Mouse (Mus musculus): ENCODE measurements around the gene Omt2b. TPM values are rescaled to one million over a fixed set of nuclear protein-coding genes. Genes with fewer than 3 reads are reported as not detected.
A peak's percentile ranks its signal among the peaks of the same experiment; 100 is the strongest.
"Not testable (repeated sequence)": the region's sequence is repeated elsewhere in the genome, so short reads cannot be mapped to it uniquely, and the experiment has no call there.

The Omt2b gene
- polyA plus RNA-seq, 2 experiments = not detected

- H3K9ac ChIP-seq (ENCODE audit: low read depth, low read length, severe bottlenecking) = no peak overlapping the region
- H3K27ac ChIP-seq (replicated peaks; ENCODE audit: low read depth, low read length) = no peak overlapping the region
- WGBS = 80% methylated on average over 1 of the region's 1 CpGs
- H3K9me3 ChIP-seq (ENCODE audit: control insufficient read depth, low read length) = no peaks in the 10 kb centered on the region
- H3K4me3 ChIP-seq (replicated peaks; ENCODE audit: low read length) = no peak overlapping the region
- ATAC-seq (ENCODE audit: low FRiP score, low read depth) = no peak
- no peak for DNase-seq (ENCODE audit: low spot score)
- H3K36me3 ChIP-seq (ENCODE audit: control insufficient read depth, insufficient read depth, low read length) = no peaks in the 10 kb centered on the region
- H3K27me3 ChIP-seq (ENCODE audit: control insufficient read depth, insufficient read depth, low read length) = no peaks in the 10 kb centered on the region
- H3K4me2 ChIP-seq (replicated peaks; ENCODE audit: low read depth, low read length, severe bottlenecking) = no peak overlapping the region
- H3K4me1 ChIP-seq (ENCODE audit: control insufficient read depth, insufficient read depth, low read length) = no peaks in the 10 kb centered on the region
- TF ChIP-seq POLR2A (IDR thresholded peaks at IDR 0.05; ENCODE audit: borderline replicate concordance, extremely low read depth, insufficient read depth, insufficient read length) = no peak
Observed at GRCm38 (mm10) chr9:78298232-78298631, 29.2 kb upstream of the Omt2b start.

- H3K4me1 ChIP-seq (ENCODE audit: control insufficient read depth, insufficient read depth, low read length); H3K27ac ChIP-seq (replicated peaks; ENCODE audit: low read depth, low read length); H3K4me2 ChIP-seq (replicated peaks; ENCODE audit: low read depth, low read length, severe bottlenecking); H3K4me3 ChIP-seq (replicated peaks; ENCODE audit: low read length); H3K9ac ChIP-seq (ENCODE audit: low read depth, low read length, severe bottlenecking); H3K36me3 ChIP-seq (ENCODE audit: control insufficient read depth, insufficient read depth, low read length); DNase-seq (ENCODE audit: low spot score); H3K27me3 ChIP-seq (ENCODE audit: control insufficient read depth, insufficient read depth, low read length); ATAC-seq (ENCODE audit: low FRiP score, low read depth); H3K9me3 ChIP-seq (ENCODE audit: control insufficient read depth, low read length): not testable (repeated sequence)
- WGBS = 86% methylated on average over 1 of the region's 1 CpGs
Observed at GRCm38 (mm10) chr9:78299143-78299542, 28.2 kb upstream of the Omt2b start.

- ATAC-seq (ENCODE audit: low FRiP score, low read depth); H3K4me2 ChIP-seq (replicated peaks; ENCODE audit: low read depth, low read length, severe bottlenecking); H3K27ac ChIP-seq (replicated peaks; ENCODE audit: low read depth, low read length): not testable (repeated sequence)
Observed at GRCm38 (mm10) chr9:78308122-78308521, 19.3 kb upstream of the Omt2b start.

GRCm38 (mm10) chr9:78314696-78315095 lies 12.7 kb upstream of the Omt2b start, which contains the start of gene Omt2a:
Omt2a (minus strand) TSS chr9:78314796.
- 68% methylated on average over 2 of the region's 2 CpGs for WGBS
- H3K9me3 ChIP-seq (ENCODE audit: control insufficient read depth, low read length) = no peaks in the 10 kb centered on the region
- H3K36me3 ChIP-seq (ENCODE audit: control insufficient read depth, insufficient read depth, low read length) = no peaks in the 10 kb centered on the region
- H3K4me1 ChIP-seq (ENCODE audit: control insufficient read depth, insufficient read depth, low read length) = no peaks in the 10 kb centered on the region
- no peak within 1 kb of the TSS for H3K9ac ChIP-seq (ENCODE audit: low read depth, low read length, severe bottlenecking)
- ATAC-seq (ENCODE audit: low FRiP score, low read depth) = no peak
- H3K27ac ChIP-seq (replicated peaks; ENCODE audit: low read depth, low read length) = no peak within 1 kb of the TSS
- DNase-seq (ENCODE audit: low spot score) = no peak
- TF ChIP-seq POLR2A (IDR thresholded peaks at IDR 0.05; ENCODE audit: borderline replicate concordance, extremely low read depth, insufficient read depth, insufficient read length) = no peak
- no peaks in the 10 kb centered on the region for H3K27me3 ChIP-seq (ENCODE audit: control insufficient read depth, insufficient read depth, low read length)
- H3K4me3 ChIP-seq (replicated peaks; ENCODE audit: low read length) = no peak within 1 kb of the TSS
- H3K4me2 ChIP-seq (replicated peaks; ENCODE audit: low read depth, low read length, severe bottlenecking) = no peak within 1 kb of the TSS

More at GRCm38 (mm10) chr9:78308122-78308521, 19.3 kb upstream of the Omt2b start:
- H3K36me3 ChIP-seq (ENCODE audit: control insufficient read depth, insufficient read depth, low read length); H3K9me3 ChIP-seq (ENCODE audit: control insufficient read depth, low read length); H3K27me3 ChIP-seq (ENCODE audit: control insufficient read depth, insufficient read depth, low read length); H3K4me3 ChIP-seq (replicated peaks; ENCODE audit: low read length); DNase-seq (ENCODE audit: low spot score); H3K9ac ChIP-seq (ENCODE audit: low read depth, low read length, severe bottlenecking); H3K4me1 ChIP-seq (ENCODE audit: control insufficient read depth, insufficient read depth, low read length): not testable (repeated sequence)
- WGBS = 83% methylated on average over 3 of the region's 3 CpGs

- no peak for DNase-seq (ENCODE audit: low spot score)
- no peak for ATAC-seq (ENCODE audit: low FRiP score, low read depth)
- TF ChIP-seq POLR2A (IDR thresholded peaks at IDR 0.05; ENCODE audit: borderline replicate concordance, extremely low read depth, insufficient read depth, insufficient read length) = no peak
- Histone ChIP-seq H3K9ac (ENCODE audit: low read depth, low read length, severe bottlenecking) (no peak overlapping the region), H3K27ac (replicated peaks; ENCODE audit: low read depth, low read length) (no peak overlapping the region), H3K4me1 (ENCODE audit: control insufficient read depth, insufficient read depth, low read length) (no peaks in the 10 kb centered on the region), H3K4me3 (replicated peaks; ENCODE audit: low read length) (no peak overlapping the region), H3K4me2 (replicated peaks; ENCODE audit: low read depth, low read length, severe bottlenecking) (no peak overlapping the region), H3K9me3 (ENCODE audit: control insufficient read depth, low read length) (no peaks in the 10 kb centered on the region), H3K36me3 (ENCODE audit: control insufficient read depth, insufficient read depth, low read length) (no peaks in the 10 kb centered on the region), H3K27me3 (ENCODE audit: control insufficient read depth, insufficient read depth, low read length) (no peaks in the 10 kb centered on the region)
- 20% methylated on average over 1 of the region's 1 CpGs for WGBS
Observed at GRCm38 (mm10) chr9:78319499-78319898, 7.9 kb upstream of the Omt2b start.

GRCm38 (mm10) chr9:78337050-78337449 lies 9.7 kb downstream of the Omt2b start:
- not testable (repeated sequence) for H3K27me3 ChIP-seq (ENCODE audit: control insufficient read depth, insufficient read depth, low read length); H3K4me3 ChIP-seq (replicated peaks; ENCODE audit: low read length); H3K9ac ChIP-seq (ENCODE audit: low read depth, low read length, severe bottlenecking); H3K9me3 ChIP-seq (ENCODE audit: control insufficient read depth, low read length); H3K4me1 ChIP-seq (ENCODE audit: control insufficient read depth, insufficient read depth, low read length); H3K4me2 ChIP-seq (replicated peaks; ENCODE audit: low read depth, low read length, severe bottlenecking); DNase-seq (ENCODE audit: low spot score); H3K36me3 ChIP-seq (ENCODE audit: control insufficient read depth, insufficient read depth, low read length); ATAC-seq (ENCODE audit: low FRiP score, low read depth); H3K27ac ChIP-seq (replicated peaks; ENCODE audit: low read depth, low read length)

GRCm38 (mm10) chr9:78340324-78340723 lies 12.9 kb downstream of the Omt2b start:
- WGBS = 21% methylated on average over 8 of the region's 8 CpGs
- H3K4me1 ChIP-seq (ENCODE audit: control insufficient read depth, insufficient read depth, low read length); H3K9ac ChIP-seq (ENCODE audit: low read depth, low read length, severe bottlenecking); H3K27me3 ChIP-seq (ENCODE audit: control insufficient read depth, insufficient read depth, low read length); H3K27ac ChIP-seq (replicated peaks; ENCODE audit: low read depth, low read length); H3K36me3 ChIP-seq (ENCODE audit: control insufficient read depth, insufficient read depth, low read length); H3K4me3 ChIP-seq (replicated peaks; ENCODE audit: low read length); H3K9me3 ChIP-seq (ENCODE audit: control insufficient read depth, low read length); H3K4me2 ChIP-seq (replicated peaks; ENCODE audit: low read depth, low read length, severe bottlenecking); ATAC-seq (ENCODE audit: low FRiP score, low read depth): not testable (repeated sequence)
- DNase-seq (ENCODE audit: low spot score) = peak; percentile 51

GRCm38 (mm10) chr9:78342494-78342893 lies 15.1 kb downstream of the Omt2b start:
- not testable (repeated sequence) for H3K4me1 ChIP-seq (ENCODE audit: control insufficient read depth, insufficient read depth, low read length); H3K4me2 ChIP-seq (replicated peaks; ENCODE audit: low read depth, low read length, severe bottlenecking); H3K9me3 ChIP-seq (ENCODE audit: control insufficient read depth, low read length); H3K36me3 ChIP-seq (ENCODE audit: control insufficient read depth, insufficient read depth, low read length); H3K9ac ChIP-seq (ENCODE audit: low read depth, low read length, severe bottlenecking); H3K27me3 ChIP-seq (ENCODE audit: control insufficient read depth, insufficient read depth, low read length); H3K4me3 ChIP-seq (replicated peaks; ENCODE audit: low read length); ATAC-seq (ENCODE audit: low FRiP score, low read depth); DNase-seq (ENCODE audit: low spot score); H3K27ac ChIP-seq (replicated peaks; ENCODE audit: low read depth, low read length)
- 93% methylated on average over 4 of the region's 4 CpGs for WGBS
